Mouse (Mus musculus) intestine, embryonic 14.5 days (tissue): ENCODE measurements around the gene Dbx1. TPM values are rescaled to one million over a fixed set of nuclear protein-coding genes. Genes with fewer than 3 reads are reported as not detected.
A peak's percentile ranks its signal among the peaks of the same experiment; 100 is the strongest.

ENCODE experiments used
- ATAC-seq: fragments of 200-750 bp; cut with Nextera tagmentation; replicated peaks from 2 replicates; pipeline ENCODE4 v1.8.0; 2017; ENCODE audit warnings: low read depth, moderate number of reproducible peaks, moderate TSS enrichment, moderate library complexity; ENCODE audit not compliant: low FRiP score, low TSS enrichment
- DNase-seq: peaks from one replicate; pipeline ENCODE4 v3.0.0-alpha.2; 2018; ENCODE audit warnings: low spot score
- H3K27ac ChIP-seq: fragments of 300-500 bp; sonication (generic); 2 replicates; pipeline ENCODE4 v1.5.1; 2014; ENCODE audit warnings: low read depth, mild to moderate bottlenecking, control low read depth
- H3K27me3 ChIP-seq: fragments of 300-500 bp; sonication (generic); replicated peaks from 2 replicates; pipeline ENCODE4 v1.6.1; 2014; ENCODE audit warnings: low read length, control low read depth; ENCODE audit not compliant: control insufficient read depth, insufficient read depth
- H3K36me3 ChIP-seq: fragments of 300-500 bp; sonication (generic); 2 replicates; pipeline ENCODE4 v1.6.1; 2014; ENCODE audit warnings: low read length, control low read depth; ENCODE audit not compliant: control insufficient read depth, insufficient read depth
- H3K4me1 ChIP-seq: fragments of 300-500 bp; sonication (generic); replicated peaks from 2 replicates; pipeline ENCODE4 v1.6.1; 2014; ENCODE audit warnings: low read length, control low read depth, mixed read lengths; ENCODE audit not compliant: control insufficient read depth, insufficient read depth
- H3K4me2 ChIP-seq: fragments of 300-500 bp; sonication (generic); 2 replicates; pipeline ENCODE4 v1.6.1; 2014; ENCODE audit warnings: low read length
- H3K4me3 ChIP-seq: fragments of 300-500 bp; sonication (generic); 2 replicates; pipeline ENCODE4 v1.5.1; 2014; ENCODE audit warnings: low read depth, low read length, control low read depth, mixed read lengths
- H3K9ac ChIP-seq: fragments of 300-500 bp; sonication (generic); 2 replicates; pipeline ENCODE4 v1.6.1; 2014; ENCODE audit warnings: mild to moderate bottlenecking, low read length
- H3K9me3 ChIP-seq: fragments of 300-500 bp; sonication (generic); 2 replicates; pipeline ENCODE4 v1.6.1; 2016; ENCODE audit warnings: low read length, control low read depth; ENCODE audit not compliant: control insufficient read depth
- WGBS: fragments of 180-500 bp; shearing (Covaris S2); extraction: QIAGEN DNeasy Blood & Tissue Kit; methylation state at CpG from one replicate; pipeline ENCODE4 v1.1.7; 2014; 5-methylcytosine and 5-hydroxymethylcytosine counted together
- polyA plus RNA-seq: library from polyadenylated mRNA; unstranded; fragments of >200 nt; fragmentation: Nextera tagmentation; extraction: Ambion mirVana; gene quantifications from 2 replicates; pipeline ENCODE4 v1.2.1, GENCODE M21; 2014

Dbx1 gene
- polyA plus RNA-seq, 1 experiment from 2014 or later = not detected

- no peaks in the 10 kb centered on the region for H3K9me3 ChIP-seq
- 89% methylated on average over 15 of the region's 15 CpGs for WGBS
- no peaks in the 10 kb centered on the region for H3K4me1 ChIP-seq
- H3K27ac ChIP-seq = no peak overlapping the region
- peaks cover 52% of the 10 kb centered on the region for H3K36me3 ChIP-seq
- H3K4me2 ChIP-seq = no peak overlapping the region
- ATAC-seq = no peak
- H3K4me3 ChIP-seq = no peak overlapping the region
- no peak overlapping the region for H3K9ac ChIP-seq
- DNase-seq = no peak
- no peaks in the 10 kb centered on the region for H3K27me3 ChIP-seq
Measured at GRCm38 (mm10) chr7:49604965-49605795, 31.5 kb downstream of the Dbx1 start.

- Histone ChIP-seq H3K36me3 (peaks cover 61% of the 10 kb centered on the region), H3K4me3 (no peak overlapping the region), H3K27ac (no peak overlapping the region), H3K9me3 (no peaks in the 10 kb centered on the region), H3K4me2 (no peak overlapping the region), H3K4me1 (no peaks in the 10 kb centered on the region), H3K9ac (no peak overlapping the region), H3K27me3 (no peaks in the 10 kb centered on the region)
- 92% methylated on average over 14 of the region's 14 CpGs for WGBS
- no peak for DNase-seq
- no peak for ATAC-seq
Measured at GRCm38 (mm10) chr7:49604244-49604643, 32.4 kb downstream of the Dbx1 start.

GRCm38 (mm10) chr7:49601191-49601975, 35.3 kb downstream of the Dbx1 start:
- DNase-seq (peak; percentile 83), ATAC-seq (peak; percentile 70)
- Histone ChIP-seq H3K9ac (no peak overlapping the region), H3K36me3 (peaks cover 81% of the 10 kb centered on the region), H3K27me3 (no peaks in the 10 kb centered on the region), H3K9me3 (no peaks in the 10 kb centered on the region), H3K27ac (0 out of 2 replicates have a peak overlapping the region, but pooled peaks have one; percentile 2), H3K4me3 (no peak overlapping the region), H3K4me1 (no peaks in the 10 kb centered on the region), H3K4me2 (no peak overlapping the region)
- WGBS = 48% methylated on average over 13 of the region's 13 CpGs

- H3K36me3 ChIP-seq = peaks cover 77% of the 10 kb centered on the region
- no peak for ATAC-seq
- no peak overlapping the region for H3K4me2 ChIP-seq
Measured at GRCm38 (mm10) chr7:49599950-49600349, 36.7 kb downstream of the Dbx1 start.

GRCm38 (mm10) chr7:49598225-49598624, 38.4 kb downstream of the Dbx1 start:
- H3K27me3 ChIP-seq = no peaks in the 10 kb centered on the region
- H3K4me3 ChIP-seq = no peak overlapping the region
- no peak for DNase-seq
- no peak overlapping the region for H3K9ac ChIP-seq
- no peaks in the 10 kb centered on the region for H3K4me1 ChIP-seq
- 93% methylated on average over 13 of the region's 13 CpGs for WGBS
- H3K9me3 ChIP-seq = no peaks in the 10 kb centered on the region
- H3K4me2 ChIP-seq = no peak overlapping the region
- H3K27ac ChIP-seq = no peak overlapping the region
- H3K36me3 ChIP-seq = peaks cover 81% of the 10 kb centered on the region
- no peak for ATAC-seq

More at GRCm38 (mm10) chr7:49599950-49600349, 36.7 kb downstream of the Dbx1 start:
- no peak for DNase-seq
- H3K27ac ChIP-seq = no peak overlapping the region
- 90% methylated on average over 3 of the region's 3 CpGs for WGBS
- H3K9ac ChIP-seq = no peak overlapping the region
- no peaks in the 10 kb centered on the region for H3K9me3 ChIP-seq
- no peaks in the 10 kb centered on the region for H3K4me1 ChIP-seq
- no peaks in the 10 kb centered on the region for H3K27me3 ChIP-seq
- H3K4me3 ChIP-seq = no peak overlapping the region

GRCm38 (mm10) chr7:49597776-49598175, 38.9 kb downstream of the Dbx1 start:
- no peak for ATAC-seq

GRCm38 (mm10) chr7:49589635-49590034, 47.0 kb downstream of the Dbx1 start:
- Histone ChIP-seq H3K36me3 (peaks cover 85% of the 10 kb centered on the region), H3K9ac (no peak overlapping the region), H3K9me3 (no peaks in the 10 kb centered on the region), H3K27ac (no peak overlapping the region), H3K4me2 (no peak overlapping the region), H3K27me3 (no peaks in the 10 kb centered on the region), H3K4me1 (no peaks in the 10 kb centered on the region), H3K4me3 (no peak overlapping the region)
- ATAC-seq = no peak
- WGBS = 92% methylated on average over 8 of the region's 8 CpGs
- DNase-seq = no peak

More at GRCm38 (mm10) chr7:49597776-49598175, 38.9 kb downstream of the Dbx1 start:
- Histone ChIP-seq H3K4me3 (no peak overlapping the region), H3K4me1 (no peaks in the 10 kb centered on the region), H3K27ac (no peak overlapping the region), H3K4me2 (no peak overlapping the region), H3K9me3 (no peaks in the 10 kb centered on the region), H3K9ac (no peak overlapping the region), H3K27me3 (no peaks in the 10 kb centered on the region), H3K36me3 (peaks cover 81% of the 10 kb centered on the region)
- 86% methylated on average over 3 of the region's 3 CpGs for WGBS
- DNase-seq = no peak

GRCm38 (mm10) chr7:49586530-49587120, 50.0 kb downstream of the Dbx1 start:
- no peaks in the 10 kb centered on the region for H3K9me3 ChIP-seq
- peaks cover 82% of the 10 kb centered on the region for H3K36me3 ChIP-seq
- no peak overlapping the region for H3K4me3 ChIP-seq
- no peak for ATAC-seq
- no peak overlapping the region for H3K9ac ChIP-seq
- no peak overlapping the region for H3K4me2 ChIP-seq
- no peak for DNase-seq
- no peaks in the 10 kb centered on the region for H3K27me3 ChIP-seq
- H3K4me1 ChIP-seq = no peaks in the 10 kb centered on the region
- no peak overlapping the region for H3K27ac ChIP-seq
- WGBS = 86% methylated on average over 5 of the region's 5 CpGs
